Mouse (Mus musculus) C2C12 (cell line): ENCODE results near the gene Pcyt1b.

ENCODE experiments used
- CEBPB ChIP-seq: IDR thresholded peaks from one replicate; pipeline ENCODE4 v1.6.1; 2011; ENCODE audit warnings: low read depth, mild to moderate bottlenecking, control low read depth, moderate library complexity
- CTCF ChIP-seq: IDR thresholded peaks from one replicate; pipeline ENCODE4 v1.5.1; 2011; ENCODE audit not compliant: control insufficient read depth, insufficient read depth, insufficient read length
- FOSL1 ChIP-seq: IDR thresholded peaks from one replicate; pipeline ENCODE4 v1.8.0; 2011; ENCODE audit warnings: mild to moderate bottlenecking, low read length; ENCODE audit not compliant: poor library complexity, insufficient read depth, severe bottlenecking
- MAX ChIP-seq: IDR thresholded peaks from one replicate; pipeline ENCODE4 v1.6.1; 2011; ENCODE audit warnings: mild to moderate bottlenecking, control low read depth
- MYOG ChIP-seq: IDR thresholded peaks from one replicate; pipeline ENCODE4 v1.6.1; 2011; ENCODE audit not compliant: control insufficient read depth, insufficient read length; ENCODE audit errors: extremely low read depth
- USF1 ChIP-seq: IDR thresholded peaks from one replicate; pipeline ENCODE4 v1.6.1; 2011; ENCODE audit warnings: low read depth, mild to moderate bottlenecking, control low read depth, moderate library complexity

DNA sequence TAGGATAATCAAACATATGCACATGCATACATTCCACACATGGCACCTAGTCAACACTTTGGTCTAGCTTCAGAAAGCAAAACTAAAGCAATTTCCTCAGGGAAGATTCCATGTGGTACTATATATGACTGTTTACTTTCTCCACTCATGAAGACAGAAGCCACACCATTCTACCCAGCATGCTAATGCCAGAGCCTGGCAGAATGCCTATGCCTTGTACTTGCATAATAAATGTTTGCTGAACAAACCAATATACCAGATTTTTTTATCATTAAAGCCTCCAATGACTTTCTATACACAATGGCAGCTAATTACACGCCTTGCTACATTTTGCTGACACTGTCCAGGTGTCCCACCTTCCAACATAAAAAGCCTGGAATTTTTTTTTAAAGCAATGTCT lies 24.4 kb upstream of the Pcyt1b start:
- TF ChIP-seq CTCF (no peak), MAX (no peak), MYOG (no peak), CEBPB (no peak), USF1 (no peak), FOSL1 (no peak)
